Mouse (Mus musculus) layer of hippocampus, adult 9-10 months (tissue): ENCODE results near the gene Cgref1.
A peak's percentile ranks its signal among the peaks of the same experiment; 100 is the strongest.

Experiments used
- DNase-seq: peaks from one replicate; pipeline ENCODE4 v3.0.0; 2022; ENCODE audit warnings: low spot score

Gene Cgref1

GRCm38 (mm10) chr5:30944956-30945781, at the start of gene Cgref1:
Gene Cgref1 (minus strand): TSS chr5:30945591.
- no peak for DNase-seq

DNA sequence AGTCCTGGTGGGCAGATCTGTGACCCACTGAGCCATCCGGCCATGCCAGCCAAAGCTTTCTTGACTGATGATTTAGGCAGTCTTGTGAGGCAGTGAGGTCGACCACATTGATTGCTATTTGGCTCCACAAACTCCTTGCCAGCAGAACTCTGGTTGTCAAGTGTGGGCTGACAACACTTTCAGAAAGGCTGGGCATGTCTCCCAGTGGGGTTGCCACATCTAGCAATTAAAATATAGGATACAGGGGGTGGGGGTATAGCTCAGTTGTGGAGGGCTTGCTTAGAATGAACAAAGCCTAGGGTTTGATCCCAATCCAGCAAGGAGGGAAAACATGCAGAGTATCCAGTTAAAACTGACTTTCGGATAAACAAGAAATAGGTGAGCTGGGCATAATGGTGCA, 48.7 kb upstream of the Cgref1 start:
- no peak for DNase-seq

DNA sequence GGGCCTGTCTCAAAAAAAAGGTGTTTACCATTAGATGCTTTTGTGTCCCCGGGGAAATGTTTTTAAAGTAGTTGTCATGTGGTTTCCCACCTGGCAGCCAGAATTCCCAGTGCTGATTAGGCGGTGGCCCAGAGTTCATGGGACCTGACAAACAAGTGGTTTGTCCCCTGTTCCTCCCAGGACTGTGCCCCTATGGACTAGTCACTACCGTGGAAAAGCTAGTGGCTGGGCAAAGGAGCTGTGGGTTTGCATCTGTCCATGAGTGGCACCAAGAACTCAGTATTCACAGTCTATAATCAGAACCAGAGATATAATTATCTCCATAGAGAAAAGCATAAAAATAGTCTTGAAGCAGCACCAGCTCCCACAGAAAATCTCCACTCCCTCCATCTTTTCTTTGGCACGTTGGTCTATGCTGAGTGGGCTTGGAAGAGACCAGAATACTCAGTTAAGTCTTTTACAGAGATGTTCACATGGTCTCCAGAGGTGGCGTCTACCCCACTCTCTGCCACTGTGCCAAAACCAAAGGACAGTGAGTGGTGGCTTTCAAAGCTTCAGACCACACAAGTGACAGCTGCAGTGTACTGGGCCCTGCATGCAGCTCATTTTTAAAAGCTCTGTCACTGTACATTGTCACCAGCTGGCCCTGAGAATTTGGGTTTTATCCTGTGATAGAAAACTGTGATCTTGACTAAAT, 47.7 kb upstream of the Cgref1 start:
- DNase-seq = no peak

DNA sequence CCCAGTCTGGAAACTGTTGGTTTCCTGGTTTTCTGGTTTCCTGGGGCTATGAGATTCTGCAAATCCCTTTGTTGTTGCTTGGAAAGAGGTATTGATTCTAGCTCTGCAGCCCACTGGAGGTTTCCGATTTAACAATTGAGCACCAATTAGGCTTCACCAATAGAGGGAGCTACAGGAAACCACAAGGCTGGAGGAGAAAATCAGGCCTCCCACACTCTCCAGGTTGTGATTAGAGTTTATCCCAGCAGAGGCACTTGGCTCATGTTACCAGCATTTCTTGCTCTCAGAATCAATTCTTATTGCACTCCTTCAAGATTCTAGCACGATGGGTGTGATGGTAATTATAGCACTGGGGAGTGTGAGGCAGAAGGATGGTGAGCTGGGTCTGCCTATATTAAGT, 37.0 kb upstream of the Cgref1 start:
- peak; percentile 37 for DNase-seq

DNA sequence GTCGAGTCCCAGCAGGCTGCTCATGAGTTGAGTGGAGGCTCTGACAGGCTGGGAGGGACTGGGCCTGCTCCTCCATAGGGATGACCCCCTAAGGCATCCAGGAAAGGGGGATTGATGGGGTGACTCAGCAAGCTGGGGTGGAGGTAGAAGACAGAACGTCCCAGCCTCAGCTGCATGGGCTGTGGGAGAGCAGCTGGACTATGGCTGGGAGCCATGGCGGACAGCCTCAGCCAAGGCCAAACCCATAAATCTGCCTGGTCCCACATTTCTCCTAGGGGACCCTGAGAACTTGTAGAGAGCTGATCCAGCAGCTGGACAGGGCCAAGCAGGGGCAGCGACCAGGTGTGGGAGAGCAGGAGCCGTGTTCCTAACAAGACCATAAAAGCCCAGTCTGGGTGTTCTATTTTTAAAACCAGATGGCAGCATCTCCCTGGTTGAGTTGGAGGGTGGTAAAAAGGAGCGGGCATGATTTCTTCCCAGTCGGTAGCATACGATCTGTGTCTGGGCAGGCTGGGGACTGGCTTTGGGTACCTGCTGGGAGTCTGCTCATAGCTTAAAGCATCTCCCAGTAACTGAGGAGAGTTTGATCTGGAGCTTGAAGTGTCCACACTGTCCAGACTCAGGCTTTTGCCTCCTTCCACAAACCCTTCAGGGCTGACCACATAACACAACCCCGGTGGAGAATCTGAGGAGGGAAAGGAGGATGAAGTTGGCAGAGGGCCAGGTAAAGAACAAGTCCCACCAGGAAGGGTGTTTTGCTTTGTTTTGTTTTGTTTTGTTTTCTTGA, 29.7 kb upstream of the Cgref1 start:
- no peak for DNase-seq

DNA sequence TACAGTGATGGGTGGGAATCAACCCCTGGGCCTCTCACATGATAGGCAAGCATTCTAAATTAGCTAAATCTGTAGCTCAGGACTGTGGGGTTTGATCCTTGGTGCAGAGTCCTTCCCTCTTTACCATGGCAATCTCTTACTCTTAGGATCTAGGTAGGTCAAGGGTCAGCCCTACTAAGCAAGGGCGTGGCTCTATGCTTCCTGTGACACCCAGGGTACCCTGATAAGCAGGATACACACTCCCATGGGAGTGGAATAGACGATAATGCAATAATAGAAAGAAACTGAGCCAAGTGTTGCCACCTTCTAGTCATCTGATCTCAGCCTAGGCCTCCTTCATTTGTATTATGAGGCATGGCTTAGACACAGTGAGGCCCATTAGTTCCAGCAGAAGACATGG, 24.0 kb upstream of the Cgref1 start:
- no peak for DNase-seq

- no peak for DNase-seq
These were observed 23.0 kb upstream of the Cgref1 start, which contains the start of gene Tcf23 for GRCm38 (mm10) chr5:30968416-30968815. Gene Tcf23 (plus strand): TSS chr5:30968662.

GRCm38 (mm10) chr5:30966189-30966588, 20.8 kb upstream of the Cgref1 start:
- no peak for DNase-seq

DNA sequence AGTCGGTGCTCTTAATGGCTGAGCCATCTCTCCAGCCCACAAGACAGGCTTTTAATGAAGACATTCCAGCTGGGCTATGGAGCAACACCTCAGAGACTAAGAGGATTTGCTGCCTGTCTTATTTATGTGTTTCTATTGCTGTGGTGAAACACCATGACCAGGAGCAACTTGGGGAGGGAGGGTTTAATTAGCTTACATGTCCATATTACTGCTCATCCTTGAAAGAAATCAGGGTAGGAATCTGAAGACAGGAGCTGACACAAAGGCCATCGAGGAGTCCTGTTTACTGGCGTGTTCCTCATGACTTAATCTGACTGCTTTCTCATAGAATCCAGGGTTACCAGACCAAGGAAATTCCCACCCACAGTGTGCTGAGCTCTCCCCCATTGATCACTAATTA, 18.5 kb upstream of the Cgref1 start:
- DNase-seq = no peak

GRCm38 (mm10) chr5:30961545-30962505, 16.4 kb upstream of the Cgref1 start:
- DNase-seq = no peak

DNA sequence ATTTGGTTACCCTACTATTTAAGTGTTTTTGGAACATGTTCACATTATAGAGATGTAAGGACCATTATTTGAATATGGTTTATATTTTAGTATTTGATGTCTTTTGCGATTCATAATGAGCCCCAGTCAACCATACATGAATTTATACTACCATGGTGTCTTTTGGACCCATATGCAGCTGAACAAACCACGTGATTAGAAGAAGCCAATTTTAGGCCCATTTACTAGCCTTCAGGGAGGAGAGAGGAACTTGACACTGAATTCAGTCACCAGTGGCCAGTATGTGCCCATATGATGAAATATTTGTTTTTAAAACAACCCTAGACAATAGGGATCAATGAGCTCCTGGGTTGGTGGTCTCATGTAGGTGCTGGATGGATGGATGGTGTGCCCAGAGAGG, 15.4 kb upstream of the Cgref1 start:
- DNase-seq = no peak

GRCm38 (mm10) chr5:30959966-30960501, 14.6 kb upstream of the Cgref1 start, which contains the start of gene Preb:
Gene Preb (minus strand): TSS chr5:30960361.
- DNase-seq = peak; percentile 92

GRCm38 (mm10) chr5:30959198-30959854, 13.9 kb upstream of the Cgref1 start:
- DNase-seq = no peak

- DNase-seq = no peak
These were observed 12.5 kb upstream of the Cgref1 start for GRCm38 (mm10) chr5:30957891-30958290.

DNA sequence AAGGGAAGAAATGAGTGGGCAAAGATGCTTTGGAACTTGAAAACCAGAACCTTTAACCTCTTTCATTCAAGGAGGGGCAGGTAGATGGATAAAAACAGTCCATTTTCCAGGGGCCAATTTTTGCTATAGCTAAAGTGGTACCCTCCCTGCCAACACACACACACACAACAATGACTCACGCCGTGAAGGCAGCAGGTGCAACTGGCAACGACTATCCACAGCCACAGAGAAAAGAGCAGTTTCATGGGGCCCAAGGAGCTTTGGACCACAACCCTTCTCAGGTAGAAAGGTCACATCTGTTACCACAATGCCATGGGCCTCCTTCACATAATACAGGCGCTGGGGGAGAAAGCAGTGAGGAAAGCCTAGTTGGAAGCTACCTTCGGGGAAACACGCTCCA, 10.4 kb upstream of the Cgref1 start:
- DNase-seq = no peak

DNA sequence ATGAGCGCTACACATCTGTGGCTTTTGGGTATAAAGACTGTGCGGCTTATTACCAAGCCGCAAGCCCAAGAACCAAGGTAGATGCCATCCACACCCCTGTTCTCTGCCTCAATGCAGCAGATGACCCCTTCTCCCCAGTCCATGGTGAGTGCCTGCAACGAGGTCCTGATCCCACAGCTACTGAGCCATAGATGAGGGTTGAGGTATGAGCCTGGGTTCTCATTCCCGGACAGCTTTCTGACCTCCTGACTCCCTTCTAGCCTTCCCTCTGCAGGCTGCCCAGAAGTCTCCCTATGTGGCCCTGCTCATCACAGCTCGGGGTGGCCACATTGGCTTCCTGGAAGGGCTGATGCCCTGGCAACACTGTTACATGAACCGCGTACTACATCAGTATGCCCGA, 9.2 kb upstream of the Cgref1 start:
- no peak for DNase-seq

DNA sequence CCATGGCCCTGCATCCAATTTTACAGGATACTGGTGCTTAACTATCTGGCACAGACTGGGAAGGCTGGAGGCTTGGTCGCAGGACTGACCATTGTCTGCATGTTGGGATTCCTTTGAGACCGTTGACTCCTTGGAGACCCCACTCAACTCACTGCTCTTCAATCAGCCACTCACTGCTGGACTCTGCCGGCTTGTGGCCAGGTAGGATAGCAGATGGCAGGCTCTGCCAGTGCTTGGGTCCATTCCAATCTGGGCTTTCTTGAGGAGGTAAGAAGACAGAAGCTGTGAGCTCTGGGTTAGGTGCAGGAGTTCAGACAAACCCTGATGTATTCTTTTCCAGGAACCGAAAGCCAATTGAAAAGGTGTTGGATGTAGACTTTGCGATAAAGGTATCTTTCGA, 8.7 kb upstream of the Cgref1 start:
- DNase-seq = no peak

GRCm38 (mm10) chr5:30952551-30952950, 7.2 kb upstream of the Cgref1 start:
- no peak for DNase-seq

- DNase-seq = no peak
These were observed 6.3 kb upstream of the Cgref1 start for GRCm38 (mm10) chr5:30951706-30952105.

- no peak for DNase-seq
These were observed 5.5 kb upstream of the Cgref1 start for GRCm38 (mm10) chr5:30950922-30951321.

DNA sequence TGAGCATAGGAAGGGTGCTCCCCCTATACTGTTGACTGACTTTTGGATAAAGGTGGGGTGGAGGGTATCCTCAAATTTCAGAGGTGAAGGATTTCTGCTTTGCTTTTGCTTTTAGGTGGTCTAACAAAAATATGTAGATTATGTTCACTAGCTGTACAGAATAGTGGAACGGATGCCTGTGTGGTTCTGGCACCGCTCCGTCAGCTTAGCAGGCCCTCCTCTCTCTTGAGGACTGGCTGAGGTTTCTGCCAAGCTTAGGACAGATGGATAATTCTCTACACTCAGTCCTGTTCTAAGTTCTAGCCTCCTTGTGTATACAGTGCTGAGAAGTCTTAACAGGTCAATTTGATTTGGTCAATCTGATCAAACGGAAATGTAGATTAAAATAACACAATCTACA, 5.1 kb upstream of the Cgref1 start:
- no peak for DNase-seq
